ENCODE assay signal across 7 mouse cellular contexts in the genomic region with DNA sequence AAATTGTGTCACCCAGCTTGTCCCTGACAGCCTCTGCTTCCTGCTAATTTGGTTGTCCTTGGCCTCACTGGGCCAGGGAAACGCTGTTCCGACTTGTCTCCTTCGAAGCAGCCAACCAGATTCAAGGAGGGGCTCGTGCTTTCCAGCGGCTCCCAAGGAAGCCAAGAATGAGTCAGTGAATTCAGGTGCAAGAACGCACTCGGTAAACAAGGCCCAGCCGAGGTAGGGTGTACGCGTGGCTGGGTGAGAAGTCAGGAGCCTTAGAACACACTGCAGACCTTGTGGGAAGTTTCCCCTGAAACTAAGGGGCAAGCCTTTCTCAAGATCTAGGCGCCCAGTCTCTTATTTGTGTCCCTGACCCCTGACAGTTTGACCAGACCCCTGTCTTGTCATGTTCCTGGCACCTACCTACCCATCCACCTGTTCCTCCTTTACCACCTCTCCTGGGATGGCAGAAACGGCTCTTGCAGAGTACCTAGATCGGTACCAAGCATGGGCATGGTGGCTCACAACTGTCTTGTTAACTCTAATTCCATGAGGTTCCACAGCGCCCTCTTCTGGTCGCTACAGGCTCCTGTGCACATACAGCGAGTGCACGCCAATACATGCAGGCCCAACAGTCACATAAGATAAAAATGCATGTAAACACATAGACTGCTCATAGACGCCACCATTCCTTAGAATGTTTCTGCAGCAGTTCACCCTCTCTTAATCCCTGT. TPM values are rescaled to one million over a fixed set of nuclear protein-coding genes. Genes with fewer than 3 reads are reported as not detected.
DNase-seq lines count a peak whose midpoint lies in the region; ATAC-seq lines count a peak whose summit lies in the region.

A gene (minus strand): TSS at position 10 of the 719 bp plus-strand sequence.

- peak; percentile 91 for ATAC-seq in granulocyte monocyte progenitor cell, adult 5-6 weeks (replicated peaks; ENCODE audit: poor library complexity, severe bottlenecking)
- ATAC-seq in limb, embryonic 13.5 days (ENCODE audit: low FRiP score, low read depth): no peak
- ATAC-seq in midbrain, embryonic 14.5 days (ENCODE audit: low FRiP score, low TSS enrichment): no peak

- peaks cover 13% of the 10 kb centered on the region; the same call in 1 of the 2 replicates for H3K27me3 ChIP-seq in limb, embryonic 13.5 days
- no peaks in the 10 kb centered on the region for H3K27me3 ChIP-seq in midbrain, embryonic 14.5 days (ENCODE audit: control insufficient read depth, insufficient read depth, low read length)

- WGBS in limb, embryonic 13.5 days: 24% methylated on average over 18 of the region's 18 CpGs
- 15% methylated on average over 18 of the region's 18 CpGs for WGBS in midbrain, embryonic 14.5 days

- H3K4me1 ChIP-seq in limb, embryonic 13.5 days: no peaks in the 10 kb centered on the region
- no peaks in the 10 kb centered on the region for H3K4me1 ChIP-seq in midbrain, embryonic 14.5 days (ENCODE audit: control insufficient read depth, insufficient read depth, low read length)

- no peaks in the 10 kb centered on the region for H3K36me3 ChIP-seq in limb, embryonic 13.5 days
- H3K36me3 ChIP-seq in midbrain, embryonic 14.5 days (ENCODE audit: control insufficient read depth, insufficient read depth, low read length): no peaks in the 10 kb centered on the region

- no peak within 1 kb of the TSS for H3K27ac ChIP-seq in limb, embryonic 13.5 days
- no peak within 1 kb of the TSS for H3K27ac ChIP-seq in midbrain, embryonic 14.5 days (replicated peaks; ENCODE audit: low read depth, low read length)

- H3K9ac ChIP-seq in limb, embryonic 13.5 days: no peak within 1 kb of the TSS
- H3K9ac ChIP-seq in midbrain, embryonic 14.5 days (replicated peaks; ENCODE audit: low read length): no peak within 1 kb of the TSS

- peak; percentile 84 for DNase-seq in adrenal gland, postnatal 25 days
- peak; percentile 63 for DNase-seq in embryo, embryonic 9.5 days (ENCODE audit: extremely low spot score)
- peak; percentile 57 for DNase-seq in kidney, adult 11 months
- peak; percentile 87 for DNase-seq in midbrain, embryonic 14.5 days
- DNase-seq in spleen, postnatal 4 days (ENCODE audit: low spot score in 2 of 2): peak; percentile 74 to 89

- H3K4me2 ChIP-seq in limb, embryonic 13.5 days (replicated peaks): no peak within 1 kb of the TSS
- no peak within 1 kb of the TSS for H3K4me2 ChIP-seq in midbrain, embryonic 14.5 days (ENCODE audit: low read length)

- H3K9me3 ChIP-seq in limb, embryonic 13.5 days: no peaks in the 10 kb centered on the region
- no peaks in the 10 kb centered on the region for H3K9me3 ChIP-seq in midbrain, embryonic 14.5 days (ENCODE audit: control insufficient read depth, low read length)

- no peak within 1 kb of the TSS for H3K4me3 ChIP-seq in limb, embryonic 13.5 days
- H3K4me3 ChIP-seq in midbrain, embryonic 14.5 days (replicated peaks; ENCODE audit: low read depth, low read length): no peak within 1 kb of the TSS

RNA-seq across cellular contexts. Expression of the gene that starts here (rescaled TPM):
- 63.6 and 77.9 TPM in 2 replicates for total RNA-seq in adrenal gland, postnatal 25 days (2021)
- total RNA-seq in granulocyte monocyte progenitor cell, adult 5-6 weeks (2014; fragmentation: Nextera tagmentation): 7.3 and 10.7 TPM in 2 replicates
- total RNA-seq in granulocyte monocyte progenitor cell, adult 5-6 weeks (2017): 13.1 and 21.3 TPM in 2 replicates
- polyA plus RNA-seq in limb, embryonic 13.5 days (2015; fragmentation: Nextera tagmentation; extraction: Ambion mirVana): 17.9 and 18.6 TPM in 2 replicates
- polyA plus RNA-seq in midbrain, embryonic 14.5 days (2014; fragmentation: Nextera tagmentation; extraction: Ambion mirVana): 34.2 and 46.4 TPM in 2 replicates
